Mouse (Mus musculus) CH12.LX (cell line): ENCODE data around the gene Tk2. TPM values are rescaled to one million over a fixed set of nuclear protein-coding genes. Genes with fewer than 3 reads are reported as not detected.

Experiments
- DNase-seq: peaks from one replicate; pipeline ENCODE4 v3.0.0-alpha.2; 2013; ENCODE audit errors: extremely low read depth
- H3K27ac ChIP-seq: 2 replicates; pipeline ENCODE4 v1.5.1; 2012; ENCODE audit warnings: low read depth, mild to moderate bottlenecking, control low read depth, moderate library complexity; ENCODE audit not compliant: insufficient read depth
- H3K27me3 ChIP-seq: replicated peaks from 2 replicates; pipeline ENCODE3; 2012; ENCODE audit warnings: inconsistent platforms
- H3K36me3 ChIP-seq, 2 experiments: replicated peaks in 1 of 2; 2 replicates each; pipeline versions ENCODE3 to v1.6.1; 2012; ENCODE audit warnings: inconsistent platforms in 1 of 2, low read length in 1 of 2, mild to moderate bottlenecking in 1 of 2, mixed read lengths in 1 of 2, moderate library complexity in 1 of 2; ENCODE audit not compliant: control insufficient read depth in 1 of 2, insufficient read depth in 1 of 2
- H3K4me1 ChIP-seq, 2 experiments: 2 replicates each; pipeline ENCODE4 v1.6.1; 2012; ENCODE audit warnings: inconsistent platforms in 1 of 2, moderate library complexity in 1 of 2; ENCODE audit not compliant: insufficient read depth in 2 of 2, control insufficient read depth in 1 of 2
- H3K4me2 ChIP-seq: 2 replicates; pipeline ENCODE4 v1.6.1; 2012; ENCODE audit warnings: low read depth, mild to moderate bottlenecking, control low read depth; ENCODE audit not compliant: poor library complexity, insufficient read depth, severe bottlenecking
- H3K4me3 ChIP-seq, 3 experiments: fragments of 150-350 bp in 1 of 3; sonication (generic) in 1 of 3; replicated peaks in 1 of 3; 2 replicates each; pipeline versions ENCODE3 to v1.5.1; 2011 to 2012; ENCODE audit warnings: low read depth in 2 of 3, low read length in 2 of 3, mild to moderate bottlenecking in 2 of 3, moderate library complexity in 2 of 3, control low read depth in 1 of 3, improper control_type of control experiment in 1 of 3, inconsistent platforms in 1 of 3, mixed read lengths in 1 of 3; ENCODE audit not compliant: poor library complexity in 1 of 3
- H3K79me2 ChIP-seq: replicated peaks from 2 replicates; pipeline ENCODE4 v1.6.1; 2012; ENCODE audit warnings: mild to moderate bottlenecking, moderate library complexity; ENCODE audit not compliant: control insufficient read depth, poor library complexity, insufficient read depth, severe bottlenecking; ENCODE audit errors: extremely low read depth
- H3K9ac ChIP-seq: 2 replicates; pipeline ENCODE4 v1.6.1; 2012; ENCODE audit warnings: low read depth, mild to moderate bottlenecking, control low read depth, moderate library complexity; ENCODE audit not compliant: insufficient read depth
- H3K9me3 ChIP-seq: replicated peaks from 2 replicates; pipeline ENCODE3; 2012; ENCODE audit warnings: low read length, inconsistent platforms, mixed read lengths
- BHLHE40 ChIP-seq: IDR thresholded peaks from 2 replicates; pipeline ENCODE4 v1.6.1; 2011; ENCODE audit warnings: mild to moderate bottlenecking, low read depth, low read length, improper control_type of control experiment
- CTCF ChIP-seq, 2 experiments: IDR thresholded peaks in 1 of 2; conservative IDR thresholded peaks in 1 of 2; 2 replicates each; pipeline ENCODE4 v1.5.1; 2011 to 2012; ENCODE audit warnings: low read depth in 2 of 2, low read length in 2 of 2, improper control_type of control experiment in 1 of 2, inconsistent platforms in 1 of 2, mild to moderate bottlenecking in 1 of 2, moderate library complexity in 1 of 2
- E2F4 ChIP-seq: IDR thresholded peaks from 2 replicates; pipeline ENCODE4 v1.6.1; 2011; ENCODE audit warnings: low read depth, low read length, improper control_type of control experiment; ENCODE audit not compliant: insufficient replicate concordance
- EP300 ChIP-seq: IDR thresholded peaks from 2 replicates; pipeline ENCODE4 v1.6.1; 2011; ENCODE audit warnings: low read length, improper control_type of control experiment
- IRF4 ChIP-seq: IDR thresholded peaks from 2 replicates; pipeline ENCODE4 v1.6.1; 2014; ENCODE audit warnings: low read depth, mild to moderate bottlenecking, inconsistent platforms, low read length, improper control_type of control experiment
- KAT2A ChIP-seq: IDR thresholded peaks from 2 replicates; pipeline ENCODE4 v1.6.1; 2012; ENCODE audit warnings: low read length, improper control_type of control experiment, inconsistent platforms; ENCODE audit not compliant: insufficient replicate concordance
- MEF2A ChIP-seq: IDR thresholded peaks from 2 replicates; pipeline ENCODE4 v1.6.1; 2014; ENCODE audit warnings: low read depth, mild to moderate bottlenecking, inconsistent platforms, low read length, improper control_type of control experiment, borderline replicate concordance
- MXI1 ChIP-seq: IDR thresholded peaks from 2 replicates; pipeline ENCODE4 v1.6.1; 2011; ENCODE audit warnings: mild to moderate bottlenecking, low read depth, low read length, improper control_type of control experiment
- MYC ChIP-seq: IDR thresholded peaks from 2 replicates; pipeline ENCODE4 v1.6.1; 2011; ENCODE audit warnings: low read depth, mild to moderate bottlenecking, improper control_type of control experiment, low read length
- NELFE ChIP-seq: IDR thresholded peaks from 2 replicates; pipeline ENCODE4 v1.6.1; 2011; ENCODE audit warnings: low read depth, low read length, improper control_type of control experiment
- NRF1 ChIP-seq: IDR thresholded peaks from 2 replicates; pipeline ENCODE4 v1.6.1; 2014; ENCODE audit warnings: low read depth, mild to moderate bottlenecking, inconsistent platforms, low read length, improper control_type of control experiment, moderate library complexity
- PAX5 ChIP-seq: IDR thresholded peaks from 2 replicates; pipeline ENCODE4 v1.6.1; 2012; ENCODE audit warnings: low read length, inconsistent platforms, mixed read lengths
- POLR2A ChIP-seq: IDR thresholded peaks from 2 replicates; pipeline ENCODE4 v1.6.1; 2011; ENCODE audit warnings: low read depth, mild to moderate bottlenecking, improper control_type of control experiment, low read length
- POLR2AphosphoS2 ChIP-seq: IDR thresholded peaks from 2 replicates; pipeline ENCODE4 v1.6.1; 2011; ENCODE audit warnings: low read depth, low read length, improper control_type of control experiment
- RCOR1 ChIP-seq: conservative IDR thresholded peaks from 2 replicates; pipeline ENCODE4 v1.6.1; 2012; ENCODE audit warnings: low read depth, mild to moderate bottlenecking, inconsistent platforms, low read length, improper control_type of control experiment
- SIN3A ChIP-seq: IDR thresholded peaks from 2 replicates; pipeline ENCODE4 v1.6.1; 2012; ENCODE audit warnings: low read length, improper control_type of control experiment, inconsistent platforms
- TBP ChIP-seq: conservative IDR thresholded peaks from 2 replicates; pipeline ENCODE4 v1.6.1; 2011; ENCODE audit warnings: low read depth, low read length, improper control_type of control experiment
- TCF12 ChIP-seq: IDR thresholded peaks from 2 replicates; pipeline ENCODE4 v1.6.1; 2014; ENCODE audit warnings: low read depth, mild to moderate bottlenecking, inconsistent platforms, low read length, improper control_type of control experiment
- UBTF ChIP-seq: IDR thresholded peaks from 2 replicates; pipeline ENCODE4 v1.6.1; 2012; ENCODE audit warnings: low read depth, mild to moderate bottlenecking, inconsistent platforms, low read length, improper control_type of control experiment, moderate library complexity
- ZMIZ1 ChIP-seq: IDR thresholded peaks from 2 replicates; pipeline ENCODE4 v1.6.1; 2012; ENCODE audit warnings: low read depth, mild to moderate bottlenecking, inconsistent platforms, low read length, improper control_type of control experiment
- ZNF384 ChIP-seq: IDR thresholded peaks from 2 replicates; pipeline ENCODE4 v1.6.1; 2012; ENCODE audit warnings: low read depth, low read length, improper control_type of control experiment, inconsistent platforms
- dilution Hi-C: fragments of 300-500 bp; cut with MboI; formaldehyde crosslinking; loops from 2 replicates; pipeline ENCODE4 v1.14.3; 2020; ENCODE audit warnings: low sequenced_read_pairs; ENCODE audit not compliant: extremely low pct_unique_long_range_greater_than_20kb, extremely low pct_ligation_motif_present
- in situ Hi-C: fragments of 300-500 bp; cut with MboI; formaldehyde crosslinking; loops from 3 replicates; pipeline ENCODE4 v1.14.3; 2019; ENCODE audit warnings: low sequenced_read_pairs, low pct_ligation_motif_present, low pct_unique_long_range_greater_than_20kb, mixed read lengths
- polyA plus RNA-seq: library from polyadenylated mRNA; unstranded; fragments of >175 nt; gene quantifications from 2 replicates; pipeline ENCODE4 v1.2.1, GENCODE M21; 2012; ENCODE audit warnings: low read depth; ENCODE audit not compliant: insufficient read length
- total RNA-seq, 2 experiments: library from RNA; depleted of rRNA; stranded (reverse); fragments of 300-350 nt in 1 of 2; fragments of >200 nt in 1 of 2; gene quantifications; 2 replicates each; pipeline ENCODE4 v1.2.3; 2012 to 2014

The Tk2 gene
- total and polyA plus RNA-seq, 3 experiments, result 7.3 to 13.5 (median 8.9) TPM

- dilution Hi-C loops (no loop called here), in situ Hi-C loops (no loop called here)
- H3K4me1 ChIP-seq, result peaks cover 7 to 46% of the 10 kb centered on the region in 2 experiments
- peak; percentile 91 for DNase-seq
- TF ChIP-seq SIN3A (peak; percentile 79), POLR2AphosphoS2 (peak; percentile 70; the same call in 1 of the 2 replicates), PAX5 (no peak), TCF12 (peak; percentile 93), CTCF (conservative IDR thresholded peaks at IDR 0.05 in 1 of 2, IDR thresholded peaks at IDR 0.05 in 1 of 2; ENCODE audit: low read depth in 2 of 2, low read length in 2 of 2) (peak in 1 of 2 experiments; percentile 35; a peak in 2 of 4 replicates), ZNF384 (peak; percentile 88), UBTF (peak; percentile 48; the same call in 1 of the 2 replicates), BHLHE40 (no peak), MYC (peak; percentile 50), KAT2A (no peak), TBP (peak; percentile 82), NELFE (peak; percentile 95), POLR2A (peak; percentile 96), IRF4 (peak; percentile 10; the same call in 1 of the 2 replicates), MXI1 (peak; percentile 80), MEF2A (no peak; the same call in 1 of the 2 replicates), RCOR1 (no peak), EP300 (no peak), E2F4 (peak; percentile 50; the same call in 1 of the 2 replicates), ZMIZ1 (peak; percentile 76; the same call in 1 of the 2 replicates), NRF1 (peak; percentile 90)
- H3K9me3 ChIP-seq, result no peaks in the 10 kb centered on the region
- peaks cover 0 to 14% of the 10 kb centered on the region in 2 experiments for H3K36me3 ChIP-seq
- H3K4me3 ChIP-seq, result peak within 1 kb of the TSS; percentile 82 to 95 (median 94)
- peak within 1 kb of the TSS; percentile 91 for H3K27ac ChIP-seq
- H3K9ac ChIP-seq, result peak within 1 kb of the TSS; percentile 94
- peaks cover 2% of the 10 kb centered on the region; the same call in 1 of the 2 replicates for H3K79me2 ChIP-seq
- H3K27me3 ChIP-seq, result no peaks in the 10 kb centered on the region
- peak within 1 kb of the TSS; percentile 62 for H3K4me2 ChIP-seq
Observed at GRCm38 (mm10) chr8:104250439-104251367, 2.3 kb upstream of the Tk2 start, which contains the start of gene Cklf. Cklf (plus strand) TSS chr8:104250861.
